Mouse (Mus musculus) liver, postnatal 0 days (tissue): ENCODE results near the gene Atp5d. TPM values are rescaled to one million over a fixed set of nuclear protein-coding genes. Genes with fewer than 3 reads are reported as not detected.
"Not testable (repeated sequence)": the region's sequence is repeated elsewhere in the genome, so short reads cannot be mapped to it uniquely, and the experiment has no call there.

Source experiments
- ATAC-seq: fragments of 200-750 bp; cut with Nextera tagmentation; 2 replicates; pipeline ENCODE4 v1.8.0; 2017; ENCODE audit warnings: mild to moderate bottlenecking, moderate library complexity
- DNase-seq: peaks from one replicate; pipeline ENCODE4 v3.0.0-alpha.2; 2016
- H3K27ac ChIP-seq: fragments of 300-500 bp; sonication (generic); 2 replicates; pipeline ENCODE4 v1.5.1; 2014; ENCODE audit warnings: antibody characterized with exemption, moderate library complexity, mild to moderate bottlenecking, low read depth
- H3K27me3 ChIP-seq: fragments of 300-500 bp; sonication (generic); 2 replicates; pipeline ENCODE4 v1.6.1; 2014; ENCODE audit warnings: low read length, control low read depth, mixed read lengths; ENCODE audit not compliant: insufficient read depth
- H3K36me3 ChIP-seq: fragments of 300-500 bp; sonication (generic); replicated peaks from 2 replicates; pipeline ENCODE4 v1.6.1; 2014; ENCODE audit warnings: mild to moderate bottlenecking, control low read depth, low read length, moderate library complexity, mixed read lengths; ENCODE audit not compliant: insufficient read depth
- H3K4me1 ChIP-seq: fragments of 300-500 bp; sonication (generic); 2 replicates; pipeline ENCODE4 v1.6.1; 2014; ENCODE audit warnings: antibody characterized with exemption, mild to moderate bottlenecking, control low read depth; ENCODE audit not compliant: insufficient read depth
- H3K4me2 ChIP-seq: fragments of 300-500 bp; sonication (generic); 2 replicates; pipeline ENCODE4 v1.6.1; 2014; ENCODE audit warnings: low read depth, mild to moderate bottlenecking, low read length, moderate library complexity, mixed read lengths
- H3K4me3 ChIP-seq: fragments of 300-500 bp; sonication (generic); 2 replicates; pipeline ENCODE4 v1.5.1; 2014; ENCODE audit warnings: low read depth, low read length
- H3K9ac ChIP-seq: fragments of 300-500 bp; sonication (generic); replicated peaks from 2 replicates; pipeline ENCODE4 v1.6.1; 2014; ENCODE audit warnings: mild to moderate bottlenecking, moderate library complexity
- H3K9me3 ChIP-seq: fragments of 300-500 bp; sonication (generic); 2 replicates; pipeline ENCODE4 v1.6.1; 2016; ENCODE audit warnings: mild to moderate bottlenecking, control low read depth, low read length, mixed read lengths
- CTCF ChIP-seq: sonication (generic); IDR thresholded peaks from 2 replicates; pipeline ENCODE4 v1.5.1; 2016; ENCODE audit warnings: antibody characterized with exemption, low read depth
- EP300 ChIP-seq: IDR thresholded peaks from 2 replicates; pipeline ENCODE4 v1.6.1; 2016; ENCODE audit warnings: antibody characterized with exemption, low read depth, mild to moderate bottlenecking
- WGBS: fragments of 180-500 bp; shearing (Covaris S2); extraction: QIAGEN DNeasy Blood & Tissue Kit; methylation state at CpG from one replicate; pipeline ENCODE4 v1.1.7; 2014; ENCODE audit not compliant: insufficient replicate concordance; 5-methylcytosine and 5-hydroxymethylcytosine counted together
- polyA plus RNA-seq: library from polyadenylated mRNA; unstranded; fragments of >200 nt; fragmentation: Nextera tagmentation; extraction: Ambion mirVana; gene quantifications from 2 replicates; pipeline ENCODE4 v1.2.1, GENCODE M21; 2015

Gene Atp5d
- polyA plus RNA-seq, 1 experiment from 2014 or later = 576 TPM

GRCm38 (mm10) chr10:80162716-80163299 is 24.4 kb downstream of the Atp5d start:
- no peak overlapping the region for H3K4me3 ChIP-seq
- no peak overlapping the region for H3K4me2 ChIP-seq
- TF ChIP-seq EP300 (no peak), CTCF (no peak)
- DNase-seq (no peak), ATAC-seq (no peak)
- WGBS = 60% methylated on average over 6 of the region's 6 CpGs
- peak overlapping the region; percentile 97 for H3K27ac ChIP-seq
- no peaks in the 10 kb centered on the region for H3K9me3 ChIP-seq
- H3K9ac ChIP-seq = 0 out of 2 replicates have a peak overlapping the region, but pooled peaks have one; percentile 3
- H3K27me3 ChIP-seq = no peaks in the 10 kb centered on the region
- no peaks in the 10 kb centered on the region for H3K36me3 ChIP-seq
- peaks cover 83% of the 10 kb centered on the region for H3K4me1 ChIP-seq

DNA sequence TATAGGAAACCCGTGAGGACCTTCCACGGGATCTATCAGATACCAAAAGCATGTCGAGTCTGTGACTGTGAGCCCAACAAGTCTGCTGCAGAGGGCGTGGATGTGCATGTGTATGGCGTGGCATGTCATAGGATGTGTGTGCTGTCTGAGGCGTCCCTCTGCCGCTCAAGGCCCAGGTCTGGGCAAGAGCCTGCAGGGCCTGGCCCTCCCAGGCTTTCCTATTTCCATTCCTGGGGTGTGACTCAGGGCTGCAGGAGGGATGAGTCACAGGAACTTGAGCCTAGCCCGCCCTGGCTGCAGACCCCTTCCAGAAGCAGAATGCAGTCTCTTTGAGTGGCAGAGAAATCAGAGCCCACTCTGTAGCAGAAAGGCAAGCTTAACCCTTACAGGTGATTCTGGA is 25.3 kb downstream of the Atp5d start:
- TF ChIP-seq EP300 = no peak
- no peak for TF ChIP-seq CTCF
- Histone ChIP-seq H3K27me3 (no peaks in the 10 kb centered on the region), H3K4me3 (no peak overlapping the region), H3K4me2 (no peak overlapping the region), H3K27ac (no peak overlapping the region), H3K9ac (no peak overlapping the region; the same call in 1 of the 2 replicates), H3K4me1 (peaks cover 78% of the 10 kb centered on the region), H3K36me3 (no peaks in the 10 kb centered on the region), H3K9me3 (no peaks in the 10 kb centered on the region)
- DNase-seq = no peak
- ATAC-seq = no peak
- 69% methylated on average over 8 of the region's 8 CpGs for WGBS

GRCm38 (mm10) chr10:80164161-80164997 is 25.9 kb downstream of the Atp5d start:
- Histone ChIP-seq H3K4me1 (peaks cover 74% of the 10 kb centered on the region), H3K27me3 (no peaks in the 10 kb centered on the region), H3K9ac (peak overlapping the region; percentile 52), H3K4me3 (peak overlapping the region; percentile 44), H3K36me3 (no peaks in the 10 kb centered on the region), H3K9me3 (no peaks in the 10 kb centered on the region), H3K4me2 (peak overlapping the region; percentile 91), H3K27ac (0 out of 2 replicates have a peak overlapping the region, but pooled peaks have one; percentile 42)
- ATAC-seq (no peak), DNase-seq (no peak)
- 14% methylated on average over 43 of the region's 44 CpGs for WGBS
- TF ChIP-seq EP300 = no peak
- TF ChIP-seq CTCF = no peak

- peak; percentile 97 for DNase-seq
- Histone ChIP-seq H3K4me1 (peaks cover 75% of the 10 kb centered on the region), H3K4me2 (peak overlapping the region; percentile 91), H3K36me3 (peaks cover 4% of the 10 kb centered on the region), H3K27ac (0 out of 2 replicates have a peak overlapping the region, but pooled peaks have one; percentile 42), H3K27me3 (no peaks in the 10 kb centered on the region), H3K4me3 (peak overlapping the region; percentile 44), H3K9ac (peak overlapping the region; percentile 52), H3K9me3 (no peaks in the 10 kb centered on the region)
- WGBS = under 1% methylated on average over 17 of the region's 17 CpGs
- peak; percentile 42 for ATAC-seq
- TF ChIP-seq CTCF (peak; percentile 100), EP300 (no peak)
Observed at GRCm38 (mm10) chr10:80164998-80165344, 26.5 kb downstream of the Atp5d start.

DNA sequence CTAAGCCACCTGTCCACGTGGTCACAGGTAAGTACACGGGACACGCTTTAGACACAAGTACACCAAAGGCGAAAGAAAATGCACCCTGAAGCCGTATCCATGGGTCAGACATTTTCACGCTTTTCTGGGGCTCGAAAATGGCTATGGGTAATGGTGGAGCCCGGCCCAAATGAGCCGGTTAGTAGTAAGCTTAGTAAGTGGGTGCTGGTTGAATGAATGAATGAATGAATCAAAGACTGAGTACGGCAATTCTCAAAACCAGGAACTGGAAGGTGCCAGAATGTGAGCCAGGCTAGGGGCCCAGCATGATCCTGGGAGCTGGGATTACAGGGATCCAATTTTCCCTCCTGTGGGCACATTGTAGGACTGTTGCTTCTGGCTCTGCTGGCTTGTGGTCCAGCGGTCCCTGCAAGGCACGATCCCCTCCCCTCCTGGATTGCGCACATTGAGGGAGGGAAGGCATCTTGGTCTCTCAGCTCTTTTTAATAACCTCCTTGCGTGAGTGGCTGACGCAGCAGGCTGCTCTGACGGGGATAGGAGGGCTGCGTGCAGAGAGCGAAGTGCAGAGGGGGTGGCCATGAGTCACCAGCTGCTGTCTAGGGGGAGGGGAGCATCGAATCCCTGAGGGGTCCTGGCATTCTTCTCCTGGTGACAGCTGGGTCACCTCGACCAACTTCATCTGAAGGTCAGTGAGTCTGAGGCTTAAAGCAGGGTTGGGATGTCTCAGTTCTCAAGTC is 27.1 kb downstream of the Atp5d start, which contains the start of gene Cirbp:
Gene Cirbp (plus strand): TSS at position 594 of the 737 bp plus-strand sequence.
- Histone ChIP-seq H3K9me3 (no peaks in the 10 kb centered on the region), H3K27me3 (no peaks in the 10 kb centered on the region), H3K9ac (peak within 1 kb of the TSS; percentile 52), H3K36me3 (peaks cover 10% of the 10 kb centered on the region), H3K27ac (peak within 1 kb of the TSS; percentile 52; the same call in 1 of the 2 replicates), H3K4me1 (peaks cover 73% of the 10 kb centered on the region), H3K4me3 (peak within 1 kb of the TSS; percentile 44), H3K4me2 (peak within 1 kb of the TSS; percentile 91)
- DNase-seq (peak; percentile 35), ATAC-seq (no peak)
- TF ChIP-seq CTCF (no peak), EP300 (no peak)
- 25% methylated on average over 20 of the region's 20 CpGs for WGBS

DNA sequence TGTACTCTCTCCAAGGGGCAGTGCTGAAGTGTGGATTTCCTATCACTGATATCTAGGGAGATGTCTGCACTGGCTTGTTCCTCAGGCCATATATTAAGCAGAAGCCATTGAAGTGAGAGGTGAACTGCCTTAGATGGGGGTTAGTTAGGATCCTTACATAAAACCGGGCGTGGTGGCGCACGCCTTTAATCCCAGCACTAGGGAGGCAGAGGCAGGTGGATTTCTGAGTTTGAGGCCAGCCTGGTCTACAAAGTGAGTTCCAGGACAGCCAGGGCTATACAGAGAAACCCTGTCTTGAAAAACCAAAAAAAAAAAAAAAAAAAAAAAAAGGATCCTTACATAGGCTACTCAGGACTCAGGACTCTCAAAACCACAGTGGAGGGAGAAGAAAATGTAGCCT is 27.7 kb downstream of the Atp5d start:
- 93% methylated on average over 4 of the region's 4 CpGs for WGBS
- peaks cover 67% of the 10 kb centered on the region for H3K4me1 ChIP-seq
- H3K4me2 ChIP-seq, H3K9me3 ChIP-seq, H3K27me3 ChIP-seq, DNase-seq, H3K27ac ChIP-seq, ATAC-seq, H3K4me3 ChIP-seq, H3K9ac ChIP-seq: not testable (repeated sequence)
- peaks cover 14% of the 10 kb centered on the region for H3K36me3 ChIP-seq
